Mouse (Mus musculus): Measurements from ENCODE around the gene Grm5. TPM values are rescaled to one million over a fixed set of nuclear protein-coding genes. Genes with fewer than 3 reads are reported as not detected.

Gene Grm5
- total and polyA plus RNA-seq, 2 experiments from 2014 or later, result not detected

DNA sequence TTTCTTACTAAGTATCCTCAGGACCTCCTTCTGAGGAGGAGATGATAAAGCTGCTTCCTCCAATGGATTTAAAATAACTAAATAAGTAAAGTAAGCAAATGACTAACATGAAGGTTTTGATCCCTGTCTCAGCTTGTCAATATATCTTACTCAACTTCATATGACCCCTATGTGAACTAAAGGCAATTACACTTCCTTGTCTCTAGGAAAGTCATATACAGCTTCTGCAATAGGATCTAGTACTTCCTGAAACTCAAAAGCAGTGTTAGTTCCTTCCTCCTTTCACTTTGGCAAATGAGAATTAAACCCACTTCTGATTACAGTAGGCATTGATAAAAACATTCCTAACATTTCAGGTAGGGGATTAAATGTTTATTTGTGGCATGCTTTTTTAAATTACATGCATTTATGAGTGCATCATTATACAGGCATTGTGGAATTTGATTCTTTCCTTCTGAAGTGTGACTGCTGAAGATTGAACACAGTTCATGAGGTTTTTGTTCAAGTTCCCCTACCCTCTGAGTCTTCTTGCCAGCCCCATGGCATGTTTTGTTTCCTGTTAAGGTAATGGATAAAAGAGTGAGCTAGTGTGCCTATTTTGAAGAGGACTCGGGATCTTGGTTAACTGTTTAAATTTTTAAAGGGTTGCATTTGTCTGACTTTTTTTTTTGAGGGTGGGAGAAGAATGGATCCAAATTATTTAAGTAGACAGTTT lies 470.4 kb downstream of the Grm5 start:
- Histone ChIP-seq H3K4me3 (ENCODE audit: low read depth, low read length) (no peak overlapping the region), H3K9me3 (replicated peaks; ENCODE audit: control insufficient read depth, low read length) (no peaks in the 10 kb centered on the region), H3K9ac (replicated peaks; ENCODE audit: low read depth, low read length) (no peak overlapping the region), H3K36me3 (replicated peaks; ENCODE audit: control insufficient read depth, insufficient read depth, low read length) (no peaks in the 10 kb centered on the region), H3K27me3 (ENCODE audit: control insufficient read depth, insufficient read depth, low read length) (no peaks in the 10 kb centered on the region), H3K4me2 (ENCODE audit: low read depth, low read length) (no peak overlapping the region), H3K27ac (ENCODE audit: low read depth) (no peak overlapping the region), H3K4me1 (ENCODE audit: control insufficient read depth, insufficient read depth) (no peaks in the 10 kb centered on the region)
- TF ChIP-seq EP300 (IDR thresholded peaks at IDR 0.05; ENCODE audit: low read depth) (no peak), CTCF (IDR thresholded peaks at IDR 0.05; ENCODE audit: low read depth) (no peak)
- no peak for ATAC-seq (ENCODE audit: insufficient read depth, low read depth)
- 66% methylated on average over 1 of the region's 1 CpGs for WGBS
- no peak for DNase-seq (ENCODE audit: low spot score)

DNA sequence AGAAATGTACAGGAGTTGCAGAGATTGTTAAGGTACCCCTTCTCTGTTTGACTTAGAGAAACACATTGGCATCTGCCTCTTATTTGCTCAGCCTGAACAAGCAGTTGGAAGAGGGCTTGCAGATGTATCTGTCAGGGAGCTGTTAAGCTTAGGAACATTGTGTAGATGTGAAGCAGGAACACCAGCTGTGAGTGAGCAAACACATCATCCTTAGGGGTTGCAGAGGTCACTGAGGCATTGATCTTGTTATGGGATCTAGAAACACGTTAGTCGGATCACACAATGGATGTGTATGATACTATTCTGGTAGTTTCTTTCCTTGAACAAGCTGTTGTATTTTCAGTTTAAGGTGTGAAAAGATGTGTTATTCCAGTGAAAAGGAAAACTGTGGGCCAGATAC lies 472.5 kb downstream of the Grm5 start:
- 41% methylated on average over 2 of the region's 2 CpGs for WGBS
- no peak overlapping the region for H3K4me2 ChIP-seq (ENCODE audit: low read depth, low read length)
- no peaks in the 10 kb centered on the region for H3K9me3 ChIP-seq (replicated peaks; ENCODE audit: control insufficient read depth, low read length)
- H3K9ac ChIP-seq (replicated peaks; ENCODE audit: low read depth, low read length), result no peak overlapping the region
- no peaks in the 10 kb centered on the region for H3K36me3 ChIP-seq (replicated peaks; ENCODE audit: control insufficient read depth, insufficient read depth, low read length)
- no peak overlapping the region for H3K27ac ChIP-seq (ENCODE audit: low read depth)
- TF ChIP-seq EP300 (IDR thresholded peaks at IDR 0.05; ENCODE audit: low read depth), result no peak
- TF ChIP-seq CTCF (IDR thresholded peaks at IDR 0.05; ENCODE audit: low read depth), result no peak
- no peaks in the 10 kb centered on the region for H3K4me1 ChIP-seq (ENCODE audit: control insufficient read depth, insufficient read depth)
- no peaks in the 10 kb centered on the region for H3K27me3 ChIP-seq (ENCODE audit: control insufficient read depth, insufficient read depth, low read length)
- ATAC-seq (ENCODE audit: insufficient read depth, low read depth) (no peak), DNase-seq (ENCODE audit: low spot score) (no peak)
- H3K4me3 ChIP-seq (ENCODE audit: low read depth, low read length), result no peak overlapping the region

DNA sequence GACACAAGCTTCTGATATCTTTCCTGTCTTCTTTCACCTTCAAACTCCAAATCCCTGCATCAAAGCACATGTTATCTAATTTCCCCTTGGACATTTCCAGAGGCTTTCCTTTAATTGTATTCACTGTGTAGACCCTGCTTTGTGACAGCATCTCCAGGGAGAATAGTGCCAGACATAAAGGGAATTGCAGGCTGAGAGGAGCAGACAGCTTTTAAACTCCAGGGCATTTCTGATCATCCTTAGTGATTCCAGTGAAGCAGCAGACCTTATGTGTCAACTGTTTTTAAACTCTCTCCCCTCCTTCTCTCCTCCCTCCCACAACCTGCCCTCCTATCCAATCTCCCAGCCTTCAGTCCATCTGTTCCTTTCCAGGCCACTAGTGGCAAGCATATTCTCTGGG lies 507.1 kb downstream of the Grm5 start:
- ATAC-seq (ENCODE audit: insufficient read depth, low read depth) (no peak), DNase-seq (ENCODE audit: low spot score) (no peak)
- Histone ChIP-seq H3K27me3 (ENCODE audit: control insufficient read depth, insufficient read depth, low read length) (no peaks in the 10 kb centered on the region), H3K27ac (ENCODE audit: low read depth) (no peak overlapping the region), H3K4me1 (ENCODE audit: control insufficient read depth, insufficient read depth) (no peaks in the 10 kb centered on the region), H3K36me3 (replicated peaks; ENCODE audit: control insufficient read depth, insufficient read depth, low read length) (no peaks in the 10 kb centered on the region), H3K4me2 (ENCODE audit: low read depth, low read length) (no peak overlapping the region), H3K9ac (replicated peaks; ENCODE audit: low read depth, low read length) (no peak overlapping the region), H3K9me3 (replicated peaks; ENCODE audit: control insufficient read depth, low read length) (no peaks in the 10 kb centered on the region), H3K4me3 (ENCODE audit: low read depth, low read length) (no peak overlapping the region)
- no peak for TF ChIP-seq CTCF (IDR thresholded peaks at IDR 0.05; ENCODE audit: low read depth)
- TF ChIP-seq EP300 (IDR thresholded peaks at IDR 0.05; ENCODE audit: low read depth), result no peak

DNA sequence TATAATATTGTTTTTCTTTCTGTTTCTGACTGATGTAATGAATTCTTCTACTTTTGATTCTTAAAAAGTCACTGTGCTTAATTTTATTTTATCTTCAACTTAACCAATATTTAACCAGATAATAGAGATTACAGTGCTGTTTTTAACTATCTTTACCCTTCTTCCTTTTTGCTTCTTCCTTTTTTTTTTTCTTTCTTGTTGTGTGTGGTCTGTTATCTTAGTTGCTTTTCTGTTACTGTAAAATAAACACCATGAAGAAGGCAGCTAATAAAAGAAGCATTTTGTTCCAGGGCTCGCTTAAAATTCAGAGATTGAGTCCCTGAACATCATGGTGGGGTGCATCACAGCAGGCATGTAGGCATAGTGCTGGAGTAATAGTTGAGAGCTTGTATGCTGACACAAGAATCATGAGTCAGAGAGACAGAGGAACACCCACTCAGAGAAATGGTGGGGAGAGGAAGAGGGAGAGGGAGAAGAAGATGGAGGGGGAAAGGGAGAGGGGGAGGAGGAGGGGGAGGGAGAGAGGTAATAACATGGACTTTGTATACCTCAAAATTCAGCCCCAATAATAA lies 512.7 kb downstream of the Grm5 start:
- no peak overlapping the region for H3K4me3 ChIP-seq (ENCODE audit: low read depth, low read length)
- no peaks in the 10 kb centered on the region for H3K9me3 ChIP-seq (replicated peaks; ENCODE audit: control insufficient read depth, low read length)
- DNase-seq (ENCODE audit: low spot score), result no peak
- no peak overlapping the region for H3K27ac ChIP-seq (ENCODE audit: low read depth)
- H3K4me1 ChIP-seq (ENCODE audit: control insufficient read depth, insufficient read depth), result no peaks in the 10 kb centered on the region
- H3K27me3 ChIP-seq (ENCODE audit: control insufficient read depth, insufficient read depth, low read length), result no peaks in the 10 kb centered on the region
- H3K36me3 ChIP-seq (replicated peaks; ENCODE audit: control insufficient read depth, insufficient read depth, low read length), result no peaks in the 10 kb centered on the region
- WGBS, result 15% methylated on average over 1 of the region's 1 CpGs
- TF ChIP-seq CTCF (IDR thresholded peaks at IDR 0.05; ENCODE audit: low read depth) (no peak), EP300 (IDR thresholded peaks at IDR 0.05; ENCODE audit: low read depth) (no peak)
- no peak overlapping the region for H3K9ac ChIP-seq (replicated peaks; ENCODE audit: low read depth, low read length)
- H3K4me2 ChIP-seq (ENCODE audit: low read depth, low read length), result no peak overlapping the region
- no peak for ATAC-seq (ENCODE audit: insufficient read depth, low read depth)

DNA sequence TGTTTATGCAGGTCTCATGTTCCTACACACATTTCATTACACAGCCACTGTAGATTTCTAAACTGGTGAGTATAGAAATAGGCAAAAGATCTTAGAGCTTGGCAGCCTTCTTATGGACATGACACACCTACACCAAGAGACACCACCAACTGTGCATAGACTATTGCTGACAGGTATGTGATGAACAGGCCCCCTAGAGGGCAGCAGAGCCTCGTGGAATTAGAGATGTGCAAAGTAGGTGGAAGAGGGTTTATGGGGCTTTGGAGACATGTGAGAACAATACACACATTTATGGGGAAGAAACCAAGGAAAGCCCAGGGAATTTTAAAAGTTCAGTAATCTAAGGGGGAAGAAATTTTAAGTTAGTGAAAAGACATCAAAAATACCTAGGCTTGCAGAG lies 513.7 kb downstream of the Grm5 start:
- Histone ChIP-seq H3K27me3 (ENCODE audit: control insufficient read depth, insufficient read depth, low read length) (no peaks in the 10 kb centered on the region), H3K4me1 (ENCODE audit: control insufficient read depth, insufficient read depth) (no peaks in the 10 kb centered on the region), H3K9ac (replicated peaks; ENCODE audit: low read depth, low read length) (no peak overlapping the region), H3K4me3 (ENCODE audit: low read depth, low read length) (no peak overlapping the region), H3K27ac (ENCODE audit: low read depth) (no peak overlapping the region), H3K9me3 (replicated peaks; ENCODE audit: control insufficient read depth, low read length) (no peaks in the 10 kb centered on the region), H3K36me3 (replicated peaks; ENCODE audit: control insufficient read depth, insufficient read depth, low read length) (no peaks in the 10 kb centered on the region), H3K4me2 (ENCODE audit: low read depth, low read length) (no peak overlapping the region)
- ATAC-seq (ENCODE audit: insufficient read depth, low read depth) (no peak), DNase-seq (ENCODE audit: low spot score) (peak; percentile 43)
- peak; percentile 75 for TF ChIP-seq CTCF (IDR thresholded peaks at IDR 0.05; ENCODE audit: low read depth)
- TF ChIP-seq EP300 (IDR thresholded peaks at IDR 0.05; ENCODE audit: low read depth), result no peak
- 0% methylated on average over 1 of the region's 1 CpGs for WGBS
